Mouse (Mus musculus) cerebellum, adult 11 months (tissue): ENCODE data around the gene Trmt44.
A peak's percentile ranks its signal among the peaks of the same experiment; 100 is the strongest.

Experiments
- DNase-seq: peaks from one replicate; pipeline ENCODE4 v3.0.0; 2022

Gene Trmt44

GRCm38 (mm10) chr5:35574653-35575599 lies at the start of gene Trmt44:
Gene Trmt44 (minus strand): TSS chr5:35575070.
- peak; percentile 85 for DNase-seq

GRCm38 (mm10) chr5:35623831-35624230 lies 49.0 kb upstream of the Trmt44 start:
- no peak for DNase-seq

GRCm38 (mm10) chr5:35621114-35621513 lies 46.2 kb upstream of the Trmt44 start:
- DNase-seq, result no peak

GRCm38 (mm10) chr5:35616943-35617342 lies 42.1 kb upstream of the Trmt44 start:
- no peak for DNase-seq

GRCm38 (mm10) chr5:35612722-35613121 lies 37.9 kb upstream of the Trmt44 start:
- DNase-seq, result no peak

GRCm38 (mm10) chr5:35611900-35612299 lies 37.0 kb upstream of the Trmt44 start:
- no peak for DNase-seq

GRCm38 (mm10) chr5:35611170-35611569 lies 36.3 kb upstream of the Trmt44 start:
- DNase-seq, result no peak

GRCm38 (mm10) chr5:35610381-35610780 lies 35.5 kb upstream of the Trmt44 start:
- DNase-seq, result no peak

- no peak for DNase-seq
Observed at GRCm38 (mm10) chr5:35609971-35610370, 35.1 kb upstream of the Trmt44 start.

GRCm38 (mm10) chr5:35609381-35609780 lies 34.5 kb upstream of the Trmt44 start:
- no peak for DNase-seq

GRCm38 (mm10) chr5:35608559-35608958 lies 33.7 kb upstream of the Trmt44 start:
- no peak for DNase-seq

GRCm38 (mm10) chr5:35607784-35608183 lies 32.9 kb upstream of the Trmt44 start:
- DNase-seq, result no peak

GRCm38 (mm10) chr5:35606800-35607199 lies 31.9 kb upstream of the Trmt44 start:
- no peak for DNase-seq

GRCm38 (mm10) chr5:35605355-35605754 lies 30.5 kb upstream of the Trmt44 start:
- DNase-seq, result no peak

- DNase-seq, result no peak
Observed at GRCm38 (mm10) chr5:35601526-35601925, 26.7 kb upstream of the Trmt44 start.

- DNase-seq, result no peak
Observed at GRCm38 (mm10) chr5:35600233-35600632, 25.4 kb upstream of the Trmt44 start.

GRCm38 (mm10) chr5:35596169-35597160 lies 21.6 kb upstream of the Trmt44 start:
- DNase-seq, result no peak

GRCm38 (mm10) chr5:35595706-35596105 lies 20.8 kb upstream of the Trmt44 start:
- DNase-seq, result peak; percentile 50

GRCm38 (mm10) chr5:35594768-35595167 lies 19.9 kb upstream of the Trmt44 start:
- DNase-seq, result no peak

GRCm38 (mm10) chr5:35593272-35593671 lies 18.4 kb upstream of the Trmt44 start:
- DNase-seq, result no peak

GRCm38 (mm10) chr5:35592824-35593223 lies 18.0 kb upstream of the Trmt44 start:
- no peak for DNase-seq

GRCm38 (mm10) chr5:35592081-35592736 lies 17.3 kb upstream of the Trmt44 start:
- DNase-seq, result no peak

GRCm38 (mm10) chr5:35591497-35591896 lies 16.6 kb upstream of the Trmt44 start:
- DNase-seq, result no peak
